Mouse (Mus musculus): ENCODE measurements around the gene Acot6. TPM values are rescaled to one million over a fixed set of nuclear protein-coding genes. Genes with fewer than 3 reads are reported as not detected.
A peak's percentile ranks its signal among the peaks of the same experiment; 100 is the strongest.

Acot6 gene
- total and polyA plus RNA-seq, 3 experiments = 3.2 to 3.3 TPM; not detected in 1

DNA sequence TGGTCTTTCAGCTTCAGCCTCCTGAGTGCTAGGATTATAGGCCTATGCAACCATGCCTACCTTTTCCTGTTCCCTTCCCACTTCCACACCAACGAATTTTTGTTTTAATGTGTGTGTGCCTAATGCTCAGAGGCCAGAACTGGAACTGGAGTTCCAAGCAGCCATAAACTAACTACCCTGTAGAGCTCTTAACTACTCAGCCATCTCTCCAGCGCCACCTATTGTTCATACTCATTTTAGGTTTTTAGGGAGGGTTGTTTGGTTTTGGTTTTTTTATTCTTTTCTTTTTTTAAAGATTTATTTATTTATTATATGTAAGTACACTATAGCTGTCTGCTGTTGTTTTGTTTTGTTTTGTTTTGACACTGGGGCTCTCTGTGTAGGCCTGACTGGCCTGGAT lies 39.5 kb upstream of the Acot6 start:
- Histone ChIP-seq H3K79me2 (ENCODE audit: control insufficient read depth, insufficient read depth, low read length, poor library complexity) (no peaks in the 10 kb centered on the region), H3K4me1 (ENCODE audit: control insufficient read depth in 1 of 2, insufficient read depth in 2 of 2, low read length in 2 of 2) (no peaks in the 10 kb centered on the region), H3K4me3 (ENCODE audit: control insufficient read depth in 1 of 2, insufficient read depth in 1 of 2, low read depth in 2 of 2, low read length in 2 of 2) (no peak overlapping the region), H3K27ac (ENCODE audit: control insufficient read depth, low read depth, low read length) (no peak overlapping the region), H3K27me3 (ENCODE audit: control insufficient read depth in 1 of 2, insufficient read depth in 2 of 2, low read length in 2 of 2) (no peaks in the 10 kb centered on the region), H3K9me3 (replicated peaks; ENCODE audit: insufficient read depth, low read length) (no peaks in the 10 kb centered on the region), H3K9ac (ENCODE audit: control insufficient read depth, low read depth, low read length, poor library complexity, severe bottlenecking) (no peak overlapping the region), H3K36me3 (ENCODE audit: control insufficient read depth in 1 of 2, insufficient read depth in 2 of 2, low read length in 2 of 2) (no peaks in the 10 kb centered on the region)
- no peak; the same call in 1 of the 2 replicates for TF ChIP-seq TCF12 (IDR thresholded peaks at IDR 0.05; ENCODE audit: low read depth, low read length)
- TF ChIP-seq CTCF (IDR thresholded peaks at IDR 0.05 in 2 of 3, conservative IDR thresholded peaks at IDR 0.05 in 1 of 3; ENCODE audit: control insufficient read depth in 1 of 3, insufficient read depth in 1 of 3, low read depth in 2 of 3, low read length in 3 of 3, poor library complexity in 1 of 3, severe bottlenecking in 1 of 3) = peak; percentile 21 to 82 (median 63)
- no peak for TF ChIP-seq CHD2 (IDR thresholded peaks at IDR 0.05; ENCODE audit: low read length)
- peak; percentile 75 for TF ChIP-seq ZNF384 (IDR thresholded peaks at IDR 0.05; ENCODE audit: low read depth, low read length)
- peak; percentile 93 for TF ChIP-seq ZC3H11A (IDR thresholded peaks at IDR 0.05; ENCODE audit: low read depth, low read length)
- TF ChIP-seq ZMIZ1 (IDR thresholded peaks at IDR 0.05; ENCODE audit: low read depth, low read length) = no peak
- peak; percentile 91 for TF ChIP-seq SMC3 (IDR thresholded peaks at IDR 0.05; ENCODE audit: low read depth, low read length)
- peak; percentile 45; the same call in 1 of the 2 replicates for TF ChIP-seq ZKSCAN1 (IDR thresholded peaks at IDR 0.05; ENCODE audit: low read depth, low read length)
- peak; percentile 88 for TF ChIP-seq RAD21 (IDR thresholded peaks at IDR 0.05; ENCODE audit: low read depth, low read length)
- TF ChIP-seq MAZ (IDR thresholded peaks at IDR 0.05; ENCODE audit: low read depth, low read length) = peak; percentile 61; the same call in 1 of the 2 replicates
- DNase-seq (ENCODE audit: low read depth, low spot score) = peak; percentile 79

DNA sequence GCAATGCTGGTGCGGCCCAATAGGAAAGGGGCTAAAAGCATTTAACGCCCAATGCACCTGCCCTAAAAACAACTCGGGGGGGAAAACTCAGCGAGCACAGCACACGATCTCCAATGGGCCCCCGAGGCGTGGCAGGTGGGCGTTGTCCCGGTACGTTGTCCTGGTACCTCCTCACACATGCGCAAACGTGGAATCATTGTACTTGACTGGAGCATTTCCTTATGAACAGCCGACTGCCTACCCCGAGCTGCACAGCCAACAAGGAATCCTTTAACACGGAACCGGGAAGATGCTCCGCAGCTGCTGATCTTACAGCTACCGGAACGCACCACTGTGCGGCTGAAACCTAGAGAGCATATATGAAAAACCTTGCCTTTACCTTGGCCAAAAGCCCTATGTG lies 38.1 kb upstream of the Acot6 start:
- Histone ChIP-seq H3K27me3 (ENCODE audit: control insufficient read depth in 1 of 2, insufficient read depth in 2 of 2, low read length in 2 of 2) (no peaks in the 10 kb centered on the region), H3K36me3 (ENCODE audit: control insufficient read depth in 1 of 2, insufficient read depth in 2 of 2, low read length in 2 of 2) (no peaks in the 10 kb centered on the region), H3K4me3 (ENCODE audit: control insufficient read depth in 1 of 2, insufficient read depth in 1 of 2, low read depth in 2 of 2, low read length in 2 of 2) (no peak overlapping the region), H3K9me3 (replicated peaks; ENCODE audit: insufficient read depth, low read length) (no peaks in the 10 kb centered on the region), H3K4me1 (ENCODE audit: control insufficient read depth in 1 of 2, insufficient read depth in 2 of 2, low read length in 2 of 2) (no peaks in the 10 kb centered on the region), H3K79me2 (ENCODE audit: control insufficient read depth, insufficient read depth, low read length, poor library complexity) (no peaks in the 10 kb centered on the region), H3K9ac (ENCODE audit: control insufficient read depth, low read depth, low read length, poor library complexity, severe bottlenecking) (no peak overlapping the region), H3K27ac (ENCODE audit: control insufficient read depth, low read depth, low read length) (no peak overlapping the region)
- TF ChIP-seq ZNF384 (IDR thresholded peaks at IDR 0.05; ENCODE audit: low read depth, low read length) = no peak
- TF ChIP-seq KAT2A (conservative IDR thresholded peaks at IDR 0.05; ENCODE audit: low read depth, low read length) = no peak
- TF ChIP-seq HCFC1 (IDR thresholded peaks at IDR 0.05; ENCODE audit: low read depth, low read length) = no peak
- no peak for TF ChIP-seq ZMIZ1 (IDR thresholded peaks at IDR 0.05; ENCODE audit: low read depth, low read length)
- TF ChIP-seq TBP (IDR thresholded peaks at IDR 0.05; ENCODE audit: low read depth, low read length) = no peak
- no peak for TF ChIP-seq TCF12 (IDR thresholded peaks at IDR 0.05; ENCODE audit: low read depth, low read length)
- TF ChIP-seq USF2 (IDR thresholded peaks at IDR 0.05; ENCODE audit: borderline replicate concordance in 1 of 2, insufficient read depth in 1 of 2, low read depth in 1 of 2, low read length in 2 of 2) = no peak
- TF ChIP-seq MAFK (IDR thresholded peaks at IDR 0.05; ENCODE audit: borderline replicate concordance, low read depth, low read length) = no peak
- TF ChIP-seq POLR2A (IDR thresholded peaks at IDR 0.05; ENCODE audit: control insufficient read depth in 1 of 2, insufficient read depth in 1 of 2, low read depth in 1 of 2, low read length in 2 of 2, poor library complexity in 1 of 2) = no peak
- TF ChIP-seq MYB (IDR thresholded peaks at IDR 0.05; ENCODE audit: low read depth, low read length) = no peak
- TF ChIP-seq CTCF (IDR thresholded peaks at IDR 0.05 in 2 of 3, conservative IDR thresholded peaks at IDR 0.05 in 1 of 3; ENCODE audit: control insufficient read depth in 1 of 3, insufficient read depth in 1 of 3, low read depth in 2 of 3, low read length in 3 of 3, poor library complexity in 1 of 3, severe bottlenecking in 1 of 3) = no peak
- no peak for TF ChIP-seq CHD1 (IDR thresholded peaks at IDR 0.05; ENCODE audit: low read depth, low read length)
- no peak for DNase-seq (ENCODE audit: low read depth, low spot score)
